Mouse (Mus musculus): ENCODE measurements around the gene Rgs10.

The Rgs10 gene

GRCm38 (mm10) chr7:128417930-128418779 is at the start of gene Rgs10:
TSS of gene Rgs10 (minus strand) at chr7:128418758.
- DNase-seq, result peak; percentile 67

- no peak for DNase-seq
Measured at GRCm38 (mm10) chr7:128462406-128462805, 43.8 kb upstream of the Rgs10 start.

DNA sequence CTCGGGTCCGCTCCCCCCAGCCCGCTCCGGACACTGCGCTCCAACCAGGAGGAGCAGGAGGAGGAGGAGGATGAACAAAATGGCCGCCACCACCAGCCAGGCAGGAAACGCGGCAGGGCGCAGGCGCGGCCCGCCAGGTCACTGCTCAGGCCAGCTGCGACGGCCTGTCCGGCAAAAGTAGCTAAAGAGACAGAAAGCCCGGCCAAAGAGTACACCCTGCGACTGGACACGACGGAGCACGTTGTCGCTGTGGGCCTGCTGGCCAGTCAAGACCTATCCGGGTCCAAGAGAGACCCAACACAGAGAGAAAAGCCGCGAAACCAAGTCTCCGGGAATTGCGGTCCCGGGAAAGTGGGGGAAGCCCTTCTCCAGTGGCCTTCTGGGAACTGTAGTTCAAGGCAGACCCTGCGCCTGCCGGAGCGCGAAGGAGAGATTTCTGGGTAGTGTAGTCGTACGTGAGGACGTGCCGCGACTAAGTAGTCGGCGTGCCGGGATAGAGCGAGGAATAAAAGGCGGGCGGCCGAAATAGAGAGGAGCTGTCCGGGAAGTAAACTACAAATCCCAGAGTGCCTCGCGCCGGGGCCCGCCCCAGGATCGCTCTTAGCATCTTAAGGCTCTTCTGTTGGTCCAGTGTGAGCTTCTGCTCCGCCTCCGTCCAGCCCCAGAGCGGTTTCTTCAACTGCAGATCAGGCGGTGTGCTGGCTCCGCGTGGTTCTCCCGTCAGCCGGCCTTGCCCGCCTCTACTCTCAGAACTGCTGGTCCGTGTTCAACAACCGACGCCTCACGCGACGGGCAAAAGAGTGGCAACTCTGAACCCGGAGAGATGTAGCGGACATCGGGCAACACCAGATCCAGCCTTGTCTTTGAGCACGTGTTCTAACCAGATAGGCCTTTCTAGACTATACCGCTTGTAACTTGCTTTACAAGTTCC is 43.0 kb upstream of the Rgs10 start, which contains the start of gene Tial1:
Gene Tial1, minus strand, starts transcription at position 433 of the 931 bp plus-strand sequence.
- DNase-seq, result peak; percentile 97

- no peak for DNase-seq
Measured at GRCm38 (mm10) chr7:128460865-128461228, 42.3 kb upstream of the Rgs10 start.

DNA sequence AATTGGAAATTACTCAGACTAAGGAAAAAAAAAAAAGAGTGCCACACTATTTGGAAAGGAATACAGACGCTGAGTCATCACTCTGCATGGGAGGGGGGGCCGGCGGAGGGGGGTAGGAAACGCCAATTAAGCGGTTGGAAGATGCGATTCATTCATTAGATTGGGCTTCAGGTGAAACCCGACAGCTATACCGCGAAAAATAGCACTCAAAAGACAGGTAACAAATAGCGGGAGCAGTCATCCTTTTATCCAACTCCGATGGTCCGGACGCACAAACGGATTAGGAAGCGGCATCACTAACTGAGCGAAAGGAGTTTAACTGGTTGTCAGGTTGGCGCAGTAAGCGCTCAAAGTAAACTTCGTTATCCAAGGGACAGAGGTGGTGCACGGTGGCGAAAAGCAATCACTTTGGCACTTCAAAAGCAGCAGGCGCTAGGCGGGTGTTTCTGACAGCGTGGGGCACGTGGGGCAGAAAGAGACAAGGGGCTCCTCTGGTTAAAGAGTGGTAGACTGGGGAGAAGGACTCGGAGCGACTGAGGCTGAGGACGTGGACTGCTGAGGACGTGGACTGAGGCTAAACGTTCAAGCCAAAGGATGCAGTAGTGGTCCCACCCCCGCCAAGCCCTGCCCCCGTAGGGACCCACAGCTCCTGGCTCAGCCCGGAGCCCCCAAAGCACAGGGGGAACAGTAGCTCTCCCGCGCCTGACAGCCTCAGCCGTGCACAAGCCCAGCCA is 41.7 kb upstream of the Rgs10 start:
- DNase-seq, result peak; percentile 26

- no peak for DNase-seq
Measured at GRCm38 (mm10) chr7:128459791-128460130, 41.2 kb upstream of the Rgs10 start.

GRCm38 (mm10) chr7:128458011-128458410 is 39.5 kb upstream of the Rgs10 start:
- no peak for DNase-seq

DNA sequence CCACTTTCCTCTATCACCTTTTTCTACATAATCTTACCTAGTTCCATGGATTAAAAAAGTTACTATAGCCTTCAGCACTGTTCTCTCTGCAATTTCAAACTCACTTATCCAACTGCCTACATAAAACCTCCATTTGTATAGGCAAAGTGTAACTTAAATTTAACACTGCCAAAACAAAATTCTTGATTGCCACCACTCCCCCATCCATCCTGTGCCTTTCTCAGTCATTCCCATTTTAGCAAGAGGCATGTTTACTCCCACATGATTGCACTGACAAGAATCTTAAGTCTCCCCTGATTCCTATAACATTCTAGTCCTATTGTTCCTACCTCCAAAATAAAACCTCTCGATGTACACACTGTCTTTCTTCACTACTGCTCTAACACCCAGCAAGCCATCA is 34.2 kb upstream of the Rgs10 start:
- DNase-seq, result no peak

GRCm38 (mm10) chr7:128440584-128440983 is 22.0 kb upstream of the Rgs10 start:
- DNase-seq, result no peak

GRCm38 (mm10) chr7:128439251-128439650 is 20.7 kb upstream of the Rgs10 start:
- no peak for DNase-seq

- DNase-seq, result no peak
Measured at GRCm38 (mm10) chr7:128438131-128438530, 19.6 kb upstream of the Rgs10 start.

DNA sequence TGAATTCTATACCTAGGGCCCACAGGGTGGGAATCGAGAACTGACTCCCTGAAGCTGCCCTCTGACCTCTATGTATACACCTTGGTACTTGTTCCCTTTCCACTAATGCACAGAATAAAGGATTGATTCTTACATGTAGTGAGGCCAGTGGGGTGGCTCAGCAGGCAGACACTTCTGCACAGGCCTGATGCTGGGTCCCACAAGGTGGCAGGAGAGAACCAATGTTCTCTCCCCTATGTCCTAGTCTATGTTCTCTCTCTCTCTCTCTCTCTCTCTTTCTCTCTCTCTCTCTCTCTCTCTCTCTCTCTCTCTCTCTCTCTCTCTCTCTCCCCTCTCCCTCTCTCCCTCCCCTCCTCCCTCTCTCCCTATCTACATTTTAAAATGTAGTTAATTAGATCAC is 14.7 kb upstream of the Rgs10 start:
- peak; percentile 18 for DNase-seq

DNA sequence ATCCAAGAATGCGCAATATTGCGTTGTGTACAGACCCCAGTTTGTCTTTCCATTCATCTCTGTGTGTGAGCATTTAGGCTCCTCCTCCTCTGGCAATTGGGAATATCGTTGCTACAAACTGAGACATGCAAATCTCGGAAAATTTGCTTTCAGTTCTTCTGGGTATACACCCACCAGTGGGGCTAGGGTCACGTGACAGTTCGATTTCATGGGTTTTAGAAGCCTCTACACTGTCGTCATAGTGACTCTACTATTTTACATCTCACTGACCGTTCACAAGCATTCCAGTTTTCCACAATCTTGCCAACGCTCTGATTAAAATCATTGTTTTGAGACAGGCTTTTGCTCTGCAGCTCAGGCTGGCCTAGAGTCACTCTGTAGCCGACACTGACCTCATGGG is 14.0 kb upstream of the Rgs10 start:
- DNase-seq, result no peak

DNA sequence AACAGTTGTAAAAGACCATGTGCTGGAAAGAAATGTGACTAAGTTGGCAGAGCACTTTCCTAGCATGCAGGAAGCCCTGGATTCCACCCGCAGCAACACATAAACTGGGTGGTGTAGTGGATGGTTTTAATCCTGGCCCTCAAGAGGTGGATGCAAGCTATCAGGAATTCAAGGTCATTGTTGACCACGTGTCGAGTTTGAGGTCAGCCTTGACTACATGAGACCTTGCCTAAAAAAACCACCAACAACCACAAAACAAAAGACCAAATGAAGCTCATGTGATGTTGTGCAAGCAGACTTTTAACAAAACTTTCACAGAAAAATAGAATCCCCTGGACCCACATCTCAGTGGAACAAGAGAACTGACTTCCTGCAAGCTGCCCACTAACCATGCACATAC is 3.9 kb upstream of the Rgs10 start:
- DNase-seq, result no peak

- peak; percentile 24 for DNase-seq
Measured at GRCm38 (mm10) chr7:128421701-128422100, 3.1 kb upstream of the Rgs10 start.

GRCm38 (mm10) chr7:128419690-128420089 is 1.1 kb upstream of the Rgs10 start:
- no peak for DNase-seq

DNA sequence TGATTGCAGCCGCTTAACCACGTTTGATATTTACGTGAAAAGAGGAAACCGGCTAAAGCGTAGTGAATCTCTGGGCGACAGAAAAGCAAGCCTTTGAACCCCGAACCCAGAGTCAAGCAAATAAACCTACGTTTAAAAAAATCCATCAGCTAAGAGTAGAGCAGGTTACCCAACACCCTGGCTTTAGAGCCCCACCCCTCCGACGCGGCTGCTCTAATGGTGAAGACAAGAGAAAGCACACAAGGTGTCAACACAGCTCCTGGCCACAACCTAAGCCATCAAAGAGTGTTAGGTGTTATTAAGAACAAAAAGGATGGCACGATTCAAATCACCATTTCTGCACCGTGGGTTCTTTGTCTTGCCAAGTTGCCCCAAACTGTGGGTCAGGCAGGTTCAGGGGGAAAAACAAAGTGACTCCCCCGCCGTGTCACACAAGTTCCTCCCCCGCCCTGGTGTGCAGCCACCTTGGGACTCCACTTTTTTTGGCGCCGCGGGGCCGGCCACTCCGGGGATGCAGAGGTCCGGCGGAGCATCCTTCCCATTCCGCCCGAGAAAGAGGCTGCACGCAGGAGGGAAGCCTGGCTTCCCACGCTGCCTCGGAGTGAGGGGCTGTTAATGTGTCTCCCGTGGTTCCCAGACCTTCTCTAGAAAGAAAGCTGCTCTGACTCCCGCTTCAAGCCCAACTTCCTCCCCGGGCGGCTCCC is 1.2 kb downstream of the Rgs10 start:
- peak; percentile 22 for DNase-seq

GRCm38 (mm10) chr7:128416664-128417063 is 1.9 kb downstream of the Rgs10 start:
- no peak for DNase-seq

GRCm38 (mm10) chr7:128414433-128414832 is 4.1 kb downstream of the Rgs10 start:
- DNase-seq, result no peak

- no peak for DNase-seq
Measured at GRCm38 (mm10) chr7:128412071-128412833, 6.3 kb downstream of the Rgs10 start.

DNA sequence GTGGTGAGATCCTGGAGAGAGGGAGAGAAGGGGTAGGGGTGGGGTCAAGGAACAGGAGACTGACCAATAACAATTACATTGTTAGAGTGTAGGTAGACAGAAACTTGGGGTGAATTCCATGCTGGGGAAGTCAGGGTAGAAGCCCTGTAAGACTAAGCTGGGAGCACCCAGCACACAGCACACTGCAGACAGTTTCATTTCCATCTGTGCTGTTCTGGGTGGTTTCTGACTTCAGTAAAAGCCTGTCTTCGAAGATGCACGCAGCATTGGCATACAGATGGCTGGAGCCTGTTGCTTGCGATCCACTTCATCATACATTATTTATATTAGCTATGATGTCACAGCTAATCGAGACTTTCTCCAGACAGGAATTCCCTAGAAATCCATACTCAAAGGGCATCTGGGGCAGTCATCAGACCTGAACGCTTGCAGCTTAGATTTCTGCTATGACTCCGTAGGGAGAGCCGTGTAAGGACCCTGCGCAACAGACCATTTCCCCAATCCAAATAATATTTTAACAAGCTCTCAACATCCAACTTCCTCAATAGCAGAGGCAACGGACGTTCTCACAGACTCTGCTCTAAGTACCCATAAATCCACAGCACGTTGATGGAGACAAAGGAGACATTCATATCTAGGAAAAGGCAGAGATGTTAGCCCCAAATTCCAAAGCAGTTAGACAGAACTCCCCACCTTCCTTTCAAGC is 7.7 kb downstream of the Rgs10 start:
- DNase-seq, result no peak
